Mouse (Mus musculus) midbrain, embryonic 16.5 days (tissue): ENCODE results near the gene Apbb2. TPM values are rescaled to one million over a fixed set of nuclear protein-coding genes. Genes with fewer than 3 reads are reported as not detected.

Source experiments
- ATAC-seq: fragments of 200-750 bp; cut with Nextera tagmentation; 2 replicates; pipeline ENCODE4 v1.8.0; 2017; ENCODE audit warnings: moderate TSS enrichment
- H3K27ac ChIP-seq: fragments of 300-500 bp; sonication (generic); 2 replicates; pipeline ENCODE4 v1.5.1; 2014; ENCODE audit warnings: mild to moderate bottlenecking, low read length, mixed read lengths
- H3K27me3 ChIP-seq: fragments of 300-500 bp; sonication (generic); 2 replicates; pipeline ENCODE4 v1.6.1; 2014; ENCODE audit warnings: low read depth, low read length, mixed read lengths; ENCODE audit not compliant: control insufficient read depth, insufficient read depth
- H3K36me3 ChIP-seq: fragments of 300-500 bp; sonication (generic); 2 replicates; pipeline ENCODE4 v1.6.1; 2014; ENCODE audit warnings: mild to moderate bottlenecking, low read length, moderate library complexity, mixed read lengths; ENCODE audit not compliant: control insufficient read depth, insufficient read depth
- H3K4me1 ChIP-seq: fragments of 300-500 bp; sonication (generic); 2 replicates; pipeline ENCODE4 v1.6.1; 2014; ENCODE audit warnings: mild to moderate bottlenecking, low read length, mixed read lengths; ENCODE audit not compliant: control insufficient read depth, insufficient read depth
- H3K4me2 ChIP-seq: fragments of 300-500 bp; sonication (generic); 2 replicates; pipeline ENCODE4 v1.6.1; 2014; ENCODE audit warnings: mild to moderate bottlenecking, low read length, mixed read lengths
- H3K4me3 ChIP-seq: fragments of 300-500 bp; sonication (generic); 2 replicates; pipeline ENCODE4 v1.5.1; 2014; ENCODE audit warnings: low read depth, mild to moderate bottlenecking, low read length, moderate library complexity, mixed read lengths
- H3K9ac ChIP-seq: fragments of 300-500 bp; sonication (generic); 2 replicates; pipeline ENCODE4 v1.6.1; 2014; ENCODE audit warnings: low read depth, low read length, mixed read lengths
- H3K9me3 ChIP-seq: fragments of 300-500 bp; sonication (generic); replicated peaks from 2 replicates; pipeline ENCODE4 v1.6.1; 2014; ENCODE audit warnings: mild to moderate bottlenecking, low read length, mixed read lengths; ENCODE audit not compliant: control insufficient read depth, poor library complexity, severe bottlenecking
- WGBS: fragments of 180-500 bp; shearing (Covaris S2); extraction: QIAGEN DNeasy Blood & Tissue Kit; methylation state at CpG from one replicate; pipeline ENCODE4 v1.1.7; 2014; 5-methylcytosine and 5-hydroxymethylcytosine counted together
- polyA plus RNA-seq: library from polyadenylated mRNA; unstranded; fragments of >200 nt; fragmentation: Nextera tagmentation; extraction: Ambion mirVana; gene quantifications from 2 replicates; pipeline ENCODE4 v1.2.1, GENCODE M21; 2015

The Apbb2 gene
- polyA plus RNA-seq, 1 experiment from 2014 or later = 107 TPM

GRCm38 (mm10) chr5:66337025-66337968, 281.3 kb downstream of the Apbb2 start:
- WGBS = 2% methylated on average over 37 of the region's 38 CpGs
- Histone ChIP-seq H3K36me3 (no peaks in the 10 kb centered on the region), H3K4me1 (peaks cover 45% of the 10 kb centered on the region), H3K4me2 (peak overlapping the region; percentile 83), H3K27ac (peak overlapping the region; percentile 73), H3K27me3 (no peaks in the 10 kb centered on the region), H3K4me3 (peak overlapping the region; percentile 57), H3K9ac (peak overlapping the region; percentile 73), H3K9me3 (no peaks in the 10 kb centered on the region)
- ATAC-seq = peak; percentile 78

- WGBS = 97% methylated on average over 6 of the region's 6 CpGs
- Histone ChIP-seq H3K4me2 (no peak overlapping the region), H3K9ac (no peak overlapping the region), H3K4me1 (peaks cover 25% of the 10 kb centered on the region), H3K36me3 (no peaks in the 10 kb centered on the region), H3K27ac (no peak overlapping the region), H3K4me3 (no peak overlapping the region), H3K9me3 (no peaks in the 10 kb centered on the region), H3K27me3 (no peaks in the 10 kb centered on the region)
- ATAC-seq = no peak
Observed at GRCm38 (mm10) chr5:66330806-66331205, 287.8 kb downstream of the Apbb2 start.

- Histone ChIP-seq H3K27ac (peak overlapping the region; percentile 78), H3K27me3 (no peaks in the 10 kb centered on the region), H3K9me3 (no peaks in the 10 kb centered on the region), H3K4me1 (peaks cover 22% of the 10 kb centered on the region), H3K4me2 (peak overlapping the region; percentile 40; the same call in 1 of the 2 replicates), H3K36me3 (no peaks in the 10 kb centered on the region), H3K4me3 (no peak overlapping the region), H3K9ac (peak overlapping the region; percentile 37; the same call in 1 of the 2 replicates)
- ATAC-seq = no peak
- WGBS = 64% methylated on average over 7 of the region's 7 CpGs
Observed at GRCm38 (mm10) chr5:66328766-66329165, 289.8 kb downstream of the Apbb2 start.

GRCm38 (mm10) chr5:66327949-66328726, 290.4 kb downstream of the Apbb2 start:
- Histone ChIP-seq H3K27ac (peak overlapping the region; percentile 78), H3K4me1 (peaks cover 22% of the 10 kb centered on the region), H3K9ac (peak overlapping the region; percentile 37), H3K4me3 (peak overlapping the region; percentile 14; the same call in 1 of the 2 replicates), H3K27me3 (no peaks in the 10 kb centered on the region), H3K4me2 (peak overlapping the region; percentile 40), H3K36me3 (no peaks in the 10 kb centered on the region), H3K9me3 (no peaks in the 10 kb centered on the region)
- peak; percentile 93 for ATAC-seq
- WGBS = 10% methylated on average over 19 of the region's 19 CpGs

- Histone ChIP-seq H3K4me1 (peaks cover 22% of the 10 kb centered on the region), H3K9me3 (no peaks in the 10 kb centered on the region), H3K4me2 (no peak overlapping the region), H3K9ac (no peak overlapping the region), H3K27me3 (no peaks in the 10 kb centered on the region), H3K36me3 (no peaks in the 10 kb centered on the region), H3K4me3 (no peak overlapping the region), H3K27ac (no peak overlapping the region)
- no peak for ATAC-seq
- 77% methylated on average over 7 of the region's 7 CpGs for WGBS
Observed at GRCm38 (mm10) chr5:66326395-66326794, 292.2 kb downstream of the Apbb2 start.

GRCm38 (mm10) chr5:66323603-66324002, 295.0 kb downstream of the Apbb2 start:
- WGBS = 84% methylated on average over 11 of the region's 11 CpGs
- no peaks in the 10 kb centered on the region for H3K36me3 ChIP-seq
- H3K9me3 ChIP-seq = no peaks in the 10 kb centered on the region
- no peak overlapping the region for H3K9ac ChIP-seq
- no peak overlapping the region for H3K27ac ChIP-seq
- no peak overlapping the region for H3K4me2 ChIP-seq
- H3K27me3 ChIP-seq = no peaks in the 10 kb centered on the region
- H3K4me1 ChIP-seq = peaks cover 20% of the 10 kb centered on the region
- H3K4me3 ChIP-seq = no peak overlapping the region
- no peak for ATAC-seq

- Histone ChIP-seq H3K4me2 (no peak overlapping the region), H3K4me1 (peaks cover 17% of the 10 kb centered on the region), H3K27me3 (no peaks in the 10 kb centered on the region), H3K9me3 (no peaks in the 10 kb centered on the region), H3K36me3 (no peaks in the 10 kb centered on the region), H3K9ac (no peak overlapping the region), H3K27ac (no peak overlapping the region), H3K4me3 (no peak overlapping the region)
- ATAC-seq = no peak
- 88% methylated on average over 4 of the region's 4 CpGs for WGBS
Observed at GRCm38 (mm10) chr5:66323131-66323530, 295.5 kb downstream of the Apbb2 start.

GRCm38 (mm10) chr5:66319827-66320404, 298.7 kb downstream of the Apbb2 start:
- ATAC-seq = peak; percentile 49
- H3K27ac ChIP-seq = peak overlapping the region; percentile 63
- no peaks in the 10 kb centered on the region for H3K36me3 ChIP-seq
- H3K9me3 ChIP-seq = no peaks in the 10 kb centered on the region
- WGBS = 14% methylated on average over 14 of the region's 14 CpGs
- H3K4me3 ChIP-seq = no peak overlapping the region
- peak overlapping the region; percentile 18; the same call in 1 of the 2 replicates for H3K4me2 ChIP-seq
- no peak overlapping the region for H3K9ac ChIP-seq
- peaks cover 10% of the 10 kb centered on the region for H3K4me1 ChIP-seq
- no peaks in the 10 kb centered on the region for H3K27me3 ChIP-seq
